Mouse (Mus musculus) kidney, postnatal 0 days (tissue): ENCODE measurements around the gene Furin. TPM values are rescaled to one million over a fixed set of nuclear protein-coding genes. Genes with fewer than 3 reads are reported as not detected.

Experiments
- ATAC-seq: fragments of 200-750 bp; cut with Nextera tagmentation; replicated peaks from 2 replicates; pipeline ENCODE4 v1.8.0; 2017; ENCODE audit warnings: low read depth, moderate number of reproducible peaks, moderate TSS enrichment, moderate library complexity; ENCODE audit not compliant: low FRiP score
- DNase-seq: peaks from one replicate; pipeline ENCODE4 v3.0.0-alpha.2; 2016; ENCODE audit warnings: low spot score
- H3K27ac ChIP-seq: fragments of 300-500 bp; sonication (generic); 2 replicates; pipeline ENCODE4 v1.5.1; 2014; ENCODE audit warnings: mild to moderate bottlenecking
- H3K27me3 ChIP-seq: fragments of 300-500 bp; sonication (generic); 2 replicates; pipeline ENCODE4 v1.6.1; 2014; ENCODE audit warnings: low read length, mixed read lengths; ENCODE audit not compliant: insufficient read depth
- H3K36me3 ChIP-seq: fragments of 300-500 bp; sonication (generic); 2 replicates; pipeline ENCODE4 v1.6.1; 2014; ENCODE audit warnings: low read length, mixed read lengths; ENCODE audit not compliant: insufficient read depth
- H3K4me1 ChIP-seq: fragments of 300-500 bp; sonication (generic); replicated peaks from 2 replicates; pipeline ENCODE4 v1.6.1; 2014; ENCODE audit warnings: antibody characterized with exemption, low read length, mixed read lengths; ENCODE audit not compliant: insufficient read depth
- H3K4me2 ChIP-seq: fragments of 300-500 bp; sonication (generic); 2 replicates; pipeline ENCODE4 v1.6.1; 2014; ENCODE audit warnings: mild to moderate bottlenecking, low read length, moderate library complexity, mixed read lengths
- H3K4me3 ChIP-seq: fragments of 300-500 bp; sonication (generic); replicated peaks from 2 replicates; pipeline ENCODE4 v1.5.1; 2014; ENCODE audit warnings: low read depth, low read length
- H3K9ac ChIP-seq: fragments of 300-500 bp; sonication (generic); 2 replicates; pipeline ENCODE4 v1.6.1; 2014; ENCODE audit warnings: low read depth, low read length
- H3K9me3 ChIP-seq: fragments of 300-500 bp; sonication (generic); replicated peaks from 2 replicates; pipeline ENCODE4 v1.6.1; 2016; ENCODE audit warnings: low read length, inconsistent platforms, mixed read lengths
- CTCF ChIP-seq: IDR thresholded peaks from 2 replicates; pipeline ENCODE4 v1.5.1; 2016; ENCODE audit warnings: antibody characterized with exemption, low read depth, mild to moderate bottlenecking, moderate library complexity
- WGBS: fragments of 180-500 bp; shearing (Covaris S2); extraction: QIAGEN DNeasy Blood & Tissue Kit; methylation state at CpG from one replicate; pipeline ENCODE4 v1.1.7; 2014; 5-methylcytosine and 5-hydroxymethylcytosine counted together
- polyA plus RNA-seq: library from polyadenylated mRNA; unstranded; fragments of >200 nt; fragmentation: Nextera tagmentation; extraction: Ambion mirVana; gene quantifications from 2 replicates; pipeline ENCODE4 v1.2.1, GENCODE M21; 2015

Furin gene
- polyA plus RNA-seq, 1 experiment from 2014 or later: 22.9 TPM

DNA sequence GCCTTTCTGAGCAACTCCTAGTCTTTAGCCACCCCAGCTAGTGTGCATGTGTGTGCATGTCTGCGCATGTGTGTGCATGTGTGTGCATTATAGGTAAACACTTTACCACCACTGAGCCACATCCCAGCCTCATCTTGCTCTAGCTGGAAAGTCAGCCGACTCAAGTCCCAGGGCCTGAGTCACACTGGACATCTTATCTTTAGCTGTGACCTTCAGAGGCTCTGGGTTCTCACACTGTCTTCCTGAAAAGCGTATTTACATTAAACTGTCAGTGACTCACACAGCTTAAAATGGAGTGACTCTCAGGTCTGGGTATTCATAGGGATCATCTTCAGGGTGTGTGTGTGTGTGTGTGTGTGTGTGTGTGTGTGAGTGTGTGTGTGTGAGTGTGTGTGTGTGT lies 30.4 kb upstream of the Furin start:
- Histone ChIP-seq H3K27ac (no peak overlapping the region), H3K27me3 (no peaks in the 10 kb centered on the region), H3K4me3 (no peak overlapping the region), H3K9ac (no peak overlapping the region), H3K9me3 (no peaks in the 10 kb centered on the region), H3K4me1 (peaks cover 8% of the 10 kb centered on the region), H3K4me2 (no peak overlapping the region), H3K36me3 (no peaks in the 10 kb centered on the region)
- ATAC-seq (no peak), DNase-seq (no peak)
- TF ChIP-seq CTCF: no peak
- 66% methylated on average over 3 of the region's 3 CpGs for WGBS

DNA sequence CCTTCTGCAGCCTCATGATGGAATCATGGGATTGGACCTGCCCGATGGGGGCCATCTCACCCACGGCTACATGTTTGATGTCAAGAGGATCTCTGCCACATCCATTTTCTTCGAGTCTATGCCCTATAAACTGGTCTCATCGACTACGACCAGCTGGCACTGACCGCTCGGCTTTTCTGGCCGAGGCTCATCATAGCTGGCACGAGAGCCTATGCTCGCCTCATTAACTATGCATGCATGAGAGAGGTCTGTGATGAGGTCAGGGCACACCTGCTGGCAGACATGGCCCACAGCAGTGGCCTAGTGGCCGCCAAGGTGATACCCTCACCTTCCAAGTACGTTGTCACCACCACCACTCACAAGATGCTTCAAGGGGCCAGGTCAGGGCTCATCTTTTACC lies 24.4 kb upstream of the Furin start:
- Histone ChIP-seq H3K27me3 (no peaks in the 10 kb centered on the region), H3K9ac (no peak overlapping the region), H3K4me1 (no peaks in the 10 kb centered on the region), H3K4me3 (no peak overlapping the region), H3K36me3 (no peaks in the 10 kb centered on the region), H3K4me2 (no peak overlapping the region), H3K9me3 (no peaks in the 10 kb centered on the region), H3K27ac (no peak overlapping the region)
- ATAC-seq (no peak), DNase-seq (no peak)
- WGBS: 65% methylated on average over 12 of the region's 12 CpGs
- TF ChIP-seq CTCF: no peak

DNA sequence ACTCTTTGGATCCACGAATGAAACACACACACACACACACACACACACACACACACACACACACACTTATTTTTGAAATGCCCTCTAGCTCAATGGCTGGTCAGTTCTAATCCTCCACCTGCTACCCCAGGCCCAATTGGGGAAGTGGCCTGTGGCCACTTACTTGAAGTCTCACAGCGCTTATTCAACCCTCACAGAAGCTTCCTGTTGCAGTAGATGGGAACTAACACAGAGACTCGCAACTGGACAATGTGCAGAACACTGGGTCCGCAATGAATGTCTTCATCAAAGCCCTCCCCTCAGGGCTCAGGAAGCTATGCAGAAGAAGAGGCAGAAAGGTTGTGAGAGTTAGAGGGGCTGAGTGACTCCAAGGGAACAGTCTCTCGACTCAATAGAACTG lies 22.5 kb upstream of the Furin start:
- no peak overlapping the region for H3K9ac ChIP-seq
- H3K4me2 ChIP-seq: no peak overlapping the region
- no peaks in the 10 kb centered on the region for H3K9me3 ChIP-seq
- H3K4me3 ChIP-seq: no peak overlapping the region
- no peaks in the 10 kb centered on the region for H3K36me3 ChIP-seq
- no peak for TF ChIP-seq CTCF
- no peaks in the 10 kb centered on the region for H3K27me3 ChIP-seq
- 85% methylated on average over 5 of the region's 5 CpGs for WGBS
- H3K4me1 ChIP-seq: no peaks in the 10 kb centered on the region
- H3K27ac ChIP-seq: no peak overlapping the region
- no peak for ATAC-seq
- no peak for DNase-seq

DNA sequence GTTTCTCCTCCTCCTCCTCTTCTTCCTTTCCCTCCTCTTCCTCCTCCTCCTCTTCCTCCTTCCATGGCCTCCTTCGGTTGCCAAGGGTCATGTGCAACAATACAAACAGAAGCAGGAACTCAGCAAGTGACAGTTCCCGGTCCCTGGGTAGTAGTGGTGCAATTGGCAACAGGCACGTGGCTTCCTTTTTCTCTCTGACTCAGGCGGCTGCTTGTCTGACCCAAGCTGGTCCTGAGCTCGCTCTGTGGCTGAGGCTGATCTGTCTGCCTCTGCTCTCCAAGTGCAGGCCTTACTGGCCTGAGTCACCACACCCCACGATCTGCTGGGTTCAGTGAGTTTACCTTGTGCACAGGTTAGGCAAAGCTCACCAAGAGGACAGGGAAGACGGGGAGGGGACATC lies 21.1 kb upstream of the Furin start:
- H3K9me3 ChIP-seq: no peaks in the 10 kb centered on the region
- ATAC-seq: no peak
- no peaks in the 10 kb centered on the region for H3K36me3 ChIP-seq
- H3K4me1 ChIP-seq: no peaks in the 10 kb centered on the region
- no peaks in the 10 kb centered on the region for H3K27me3 ChIP-seq
- H3K4me2 ChIP-seq: no peak overlapping the region
- no peak for DNase-seq
- no peak overlapping the region for H3K27ac ChIP-seq
- H3K9ac ChIP-seq: no peak overlapping the region
- no peak overlapping the region for H3K4me3 ChIP-seq
- no peak for TF ChIP-seq CTCF
- WGBS: 55% methylated on average over 7 of the region's 7 CpGs

DNA sequence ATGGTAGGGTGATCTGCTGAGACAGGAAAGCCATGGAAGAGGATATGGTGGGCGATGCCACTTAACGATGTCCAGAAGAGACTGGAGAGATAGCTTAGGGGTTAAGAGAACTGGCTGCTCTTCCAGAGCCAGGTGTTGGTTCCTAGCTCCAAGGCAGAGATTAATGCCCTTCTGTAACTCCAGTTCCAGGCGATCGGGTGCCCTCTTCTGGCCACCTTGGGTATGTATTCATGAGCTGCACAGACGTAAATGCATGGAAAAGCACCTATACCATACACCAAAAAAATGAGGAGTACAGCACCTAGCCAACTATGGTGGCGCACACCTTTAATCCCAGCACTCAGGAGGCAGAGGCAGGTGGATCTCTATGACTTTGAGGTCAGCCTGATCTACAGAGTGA lies 19.5 kb upstream of the Furin start:
- ATAC-seq (no peak), DNase-seq (no peak)
- no peak overlapping the region for H3K4me2 ChIP-seq
- no peak overlapping the region for H3K27ac ChIP-seq
- H3K9ac ChIP-seq: no peak overlapping the region
- H3K4me1 ChIP-seq: no peaks in the 10 kb centered on the region
- WGBS: 84% methylated on average over 6 of the region's 6 CpGs
- no peaks in the 10 kb centered on the region for H3K27me3 ChIP-seq
- TF ChIP-seq CTCF: peak; percentile 51; the same call in 1 of the 2 replicates
- H3K9me3 ChIP-seq: no peaks in the 10 kb centered on the region
- H3K4me3 ChIP-seq: no peak overlapping the region
- no peaks in the 10 kb centered on the region for H3K36me3 ChIP-seq

DNA sequence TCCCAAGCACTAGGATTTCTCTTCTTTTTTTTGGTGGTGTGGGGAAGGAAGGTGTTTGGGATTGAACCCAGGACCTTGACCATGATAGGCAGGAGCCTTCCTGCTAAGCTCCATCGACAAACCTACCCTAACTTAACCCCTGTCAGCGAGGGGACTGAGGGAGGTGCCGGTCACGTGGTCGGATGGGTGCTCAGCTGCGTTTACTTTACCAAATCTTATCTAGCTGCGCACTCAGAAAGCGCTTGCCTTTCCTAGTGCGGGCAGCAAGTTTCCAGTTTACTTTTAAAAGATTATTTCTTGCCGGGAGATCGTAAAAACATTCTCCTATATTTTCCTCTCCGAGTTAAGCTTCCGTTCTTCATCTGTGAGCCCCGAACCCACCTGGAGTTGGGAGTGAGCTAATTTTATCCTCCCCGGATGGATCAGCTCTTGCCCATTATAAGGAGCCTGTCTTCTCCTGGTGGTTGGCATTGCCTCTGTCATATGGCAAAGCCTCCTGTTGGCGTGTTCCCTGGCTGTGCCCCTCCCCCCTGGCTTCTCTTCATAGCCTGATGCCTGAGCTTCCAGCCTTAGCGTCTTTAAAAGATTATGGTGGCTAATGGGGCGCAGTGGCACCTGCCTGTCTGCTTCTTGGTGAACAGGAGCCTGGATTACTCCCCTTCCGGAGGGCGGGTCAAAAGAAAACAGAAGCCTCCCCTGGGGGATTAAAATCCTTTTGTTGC lies 17.7 kb upstream of the Furin start:
- WGBS: 25% methylated on average over 20 of the region's 20 CpGs
- Histone ChIP-seq H3K9me3 (no peaks in the 10 kb centered on the region), H3K4me1 (no peaks in the 10 kb centered on the region), H3K36me3 (no peaks in the 10 kb centered on the region), H3K9ac (0 out of 2 replicates have a peak overlapping the region, but pooled peaks have one; percentile 3), H3K4me2 (peak overlapping the region; percentile 38), H3K27ac (no peak overlapping the region), H3K27me3 (no peaks in the 10 kb centered on the region), H3K4me3 (no peak overlapping the region)
- DNase-seq (no peak), ATAC-seq (no peak)
- TF ChIP-seq CTCF: no peak

DNA sequence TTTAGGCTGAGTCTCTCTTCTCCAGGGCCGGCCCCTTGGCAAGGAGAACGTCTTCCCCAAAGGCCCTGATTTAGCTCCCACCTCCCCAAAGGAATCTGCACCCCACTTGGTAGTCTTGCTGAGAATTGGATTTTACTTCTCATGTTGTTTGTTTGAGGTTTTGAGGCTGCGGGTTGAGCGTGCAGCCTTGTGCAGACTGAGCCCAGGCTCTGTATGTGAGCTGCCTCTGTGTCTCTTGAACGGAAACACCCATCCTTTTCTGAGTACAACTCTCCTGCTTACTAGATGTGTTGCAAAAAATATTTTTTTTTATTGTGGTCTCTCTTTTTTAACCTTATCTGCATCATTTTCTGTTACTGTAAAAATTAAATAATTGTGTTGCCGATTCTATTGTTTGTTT lies 16.3 kb upstream of the Furin start:
- no peak for TF ChIP-seq CTCF
- Histone ChIP-seq H3K27me3 (no peaks in the 10 kb centered on the region), H3K4me3 (no peak overlapping the region), H3K27ac (no peak overlapping the region), H3K4me2 (no peak overlapping the region), H3K36me3 (no peaks in the 10 kb centered on the region), H3K4me1 (no peaks in the 10 kb centered on the region), H3K9me3 (no peaks in the 10 kb centered on the region), H3K9ac (no peak overlapping the region)
- WGBS: 95% methylated on average over 6 of the region's 6 CpGs
- ATAC-seq (no peak), DNase-seq (no peak)
